Mouse (Mus musculus) spleen, embryonic (tissue): Measurements from ENCODE around the gene Zfand3.

Experiments used
- CTCF ChIA-PET: fragments of 350-600 bp; sonication (Branson Sonifier 250); formaldehyde crosslinking; loops from one replicate; lab custom pipeline; 2022; lab: Charles Lee

Zfand3 gene

DNA sequence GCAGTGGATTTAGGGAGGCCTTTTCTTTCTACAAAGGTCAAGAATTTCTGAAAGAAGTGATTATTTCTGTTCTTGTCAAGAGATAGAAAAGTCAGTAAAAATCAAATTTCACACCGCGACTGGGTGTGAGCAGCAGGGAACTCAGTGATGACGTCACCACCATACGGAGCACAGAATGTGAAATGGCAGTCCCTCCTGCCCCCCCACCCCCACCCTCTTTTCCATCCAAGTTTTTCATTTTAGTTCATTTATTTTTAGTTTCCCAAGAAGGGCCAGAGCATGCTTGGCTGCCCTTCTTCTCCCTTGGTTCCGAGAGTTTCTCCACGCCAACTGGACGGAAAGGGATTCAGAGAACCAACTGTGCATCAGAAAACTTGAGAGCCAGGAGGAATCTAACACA lies 6.8 kb upstream of the Zfand3 start:
- CTCF ChIA-PET, result no interaction called here

- CTCF ChIA-PET, result no interaction called here
These were observed 5.8 kb upstream of the Zfand3 start for GRCm38 (mm10) chr17:29998566-29999295.

DNA sequence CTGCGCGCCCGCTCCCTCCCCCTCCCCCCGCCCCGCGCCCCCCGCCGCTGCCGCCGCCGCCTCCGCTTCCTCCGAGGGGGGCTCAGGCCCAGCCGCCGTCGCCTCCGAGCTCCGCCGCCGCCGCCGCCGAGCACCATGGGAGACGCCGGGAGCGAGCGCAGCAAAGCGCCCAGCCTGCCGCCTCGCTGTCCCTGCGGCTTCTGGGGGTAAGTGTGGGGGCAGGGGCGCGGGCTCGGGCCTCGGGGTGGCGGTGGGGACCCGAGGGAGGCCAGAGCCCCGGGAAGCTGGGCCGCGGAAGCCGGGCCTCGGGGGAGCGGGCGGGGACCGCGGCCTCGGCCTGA lies 540 bp downstream of the Zfand3 start:
- CTCF ChIA-PET, result interaction anchor here (0.5 kb wide), 1 partner anchor 744 kb away, joined by 7 read pairs; no protein-coding TSS in a partner anchor

DNA sequence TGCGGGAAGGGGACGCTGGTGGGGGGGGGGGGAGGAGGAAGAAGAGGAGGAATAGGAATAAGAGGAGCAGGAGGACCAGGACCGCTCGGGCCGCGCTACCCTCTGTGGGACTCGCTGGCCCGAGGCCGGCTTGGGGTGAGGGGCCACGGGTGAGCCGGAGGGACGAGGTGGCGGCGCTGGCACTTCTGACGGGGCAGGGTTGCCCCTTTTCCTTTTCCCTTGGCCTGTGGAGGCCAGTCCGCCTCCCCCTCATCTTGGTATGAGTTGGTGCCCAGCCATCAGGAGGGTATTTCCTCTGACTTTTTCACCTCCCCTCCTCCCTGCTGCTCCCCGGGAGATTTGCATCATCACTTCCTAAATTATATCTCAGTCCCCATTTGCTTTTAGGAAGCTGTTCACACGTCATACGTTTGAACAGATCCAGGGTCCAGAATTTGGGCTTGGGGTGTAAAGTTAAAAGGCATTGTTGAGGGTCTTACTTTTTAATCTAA lies 963 bp downstream of the Zfand3 start:
- CTCF ChIA-PET, result interaction anchor here (0.5 to 1.1 kb wide), 2 partner anchors 17 to 745 kb away, joined by 3 to 7 read pairs; no protein-coding TSS in a partner anchor

- CTCF ChIA-PET, result interaction anchor here (0.6 kb wide), 1 partner anchor 658 kb away, joined by 5 read pairs; no protein-coding TSS in a partner anchor
These were observed 2.3 kb downstream of the Zfand3 start for GRCm38 (mm10) chr17:30006877-30007276.

GRCm38 (mm10) chr17:30007883-30008282 lies 3.4 kb downstream of the Zfand3 start:
- CTCF ChIA-PET, result interaction anchor here (0.6 kb wide), 1 partner anchor 19 kb away, joined by 3 read pairs; no protein-coding TSS in a partner anchor

GRCm38 (mm10) chr17:30008392-30008791 lies 3.9 kb downstream of the Zfand3 start:
- CTCF ChIA-PET, result interaction anchor here (0.6 kb wide), 1 partner anchor 19 kb away, joined by 3 read pairs; no protein-coding TSS in a partner anchor

DNA sequence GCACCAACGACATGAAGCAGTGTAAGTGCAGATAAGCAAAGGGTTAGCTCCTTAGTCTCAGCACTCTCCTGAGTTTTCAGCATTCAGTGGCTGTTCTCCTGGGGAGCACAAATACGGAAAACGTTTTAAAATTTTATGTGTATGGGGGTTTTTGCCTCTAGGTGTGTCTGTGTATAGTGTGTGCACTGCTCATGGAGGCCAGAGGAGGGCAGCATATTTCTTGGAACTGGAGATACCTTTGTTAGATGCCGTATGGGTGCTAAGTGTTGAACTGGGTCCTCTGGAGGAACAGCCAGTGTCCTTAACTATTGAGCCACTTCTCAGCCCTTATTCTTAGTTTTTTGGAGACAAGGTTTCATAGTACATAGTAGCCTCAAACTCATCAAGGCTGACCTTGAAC lies 10.1 kb downstream of the Zfand3 start:
- CTCF ChIA-PET, result no interaction called here

- CTCF ChIA-PET, result interaction anchor here (0.7 kb wide), 1 partner anchor 72 kb away, joined by 9 read pairs; no protein-coding TSS in a partner anchor
These were observed 14.5 kb downstream of the Zfand3 start for GRCm38 (mm10) chr17:30018927-30019610.

DNA sequence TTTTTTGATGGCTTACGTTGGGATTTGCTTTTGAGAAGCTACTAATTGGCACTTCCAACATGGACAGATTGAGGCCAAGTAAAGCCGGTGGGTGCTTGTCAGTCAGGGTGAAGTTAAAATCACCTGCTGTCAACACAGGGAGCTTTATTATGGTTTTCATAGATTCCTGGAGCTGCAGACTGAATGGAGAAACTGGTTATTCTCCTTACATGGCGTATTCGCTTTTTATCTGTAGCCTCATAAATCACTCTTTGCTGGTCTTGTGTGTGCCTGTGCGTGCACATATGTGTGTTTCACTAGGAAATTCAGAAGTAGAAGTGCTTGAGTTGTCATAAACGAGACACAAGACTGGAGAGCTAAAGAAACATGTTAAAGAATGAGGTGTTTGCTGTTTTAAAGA lies 15.4 kb downstream of the Zfand3 start:
- CTCF ChIA-PET, result no interaction called here

- CTCF ChIA-PET, result interaction anchor here (0.7 kb wide), 3 partner anchors 9 to 548 kb away, joined by 4 to 5 read pairs (median 4); no protein-coding TSS in a partner anchor
These were observed 20.1 kb downstream of the Zfand3 start for GRCm38 (mm10) chr17:30024651-30025050.

- CTCF ChIA-PET, result interaction anchor here (0.7 kb wide), 1 partner anchor 18 kb away, joined by 3 read pairs; no protein-coding TSS in a partner anchor
These were observed 22.1 kb downstream of the Zfand3 start for GRCm38 (mm10) chr17:30026617-30027016.

DNA sequence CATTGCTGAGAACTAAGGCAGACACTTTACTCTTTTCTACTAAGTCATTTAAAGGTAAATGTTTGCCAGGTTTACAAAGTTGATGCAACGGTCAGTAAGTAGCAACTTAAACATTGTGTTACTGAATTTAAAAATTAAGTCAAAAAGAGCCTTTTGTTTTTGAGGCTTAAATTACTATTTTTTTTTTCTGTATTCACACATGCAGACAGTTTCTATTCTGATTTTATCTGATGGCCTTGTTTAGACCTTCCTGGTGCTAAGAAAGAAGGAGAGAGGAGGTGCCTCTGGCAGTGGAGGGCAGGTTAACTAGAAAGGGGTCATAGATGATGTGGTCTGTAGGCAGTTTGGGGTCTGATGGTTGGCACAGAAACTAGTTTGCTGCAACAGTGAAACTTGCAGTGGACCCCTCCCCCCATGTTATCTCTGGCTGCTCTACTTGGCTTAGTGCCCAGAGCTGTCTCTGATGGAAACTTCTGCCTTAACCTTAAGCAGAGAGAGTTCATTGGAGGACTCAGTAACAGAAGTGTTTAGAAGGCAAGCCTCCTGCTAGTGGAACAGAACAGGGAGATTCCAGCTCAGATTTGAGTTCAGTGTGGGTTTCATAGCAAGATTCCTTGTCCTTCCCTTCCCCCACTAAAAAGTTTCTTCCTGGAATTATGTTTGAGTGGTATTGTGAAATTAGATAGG lies 23.0 kb downstream of the Zfand3 start:
- CTCF ChIA-PET, result interaction anchor here (0.6 to 0.7 kb wide), 2 partner anchors 19 to 24 kb away, joined by 3 to 11 read pairs; no protein-coding TSS in a partner anchor

GRCm38 (mm10) chr17:30029633-30030226 lies 25.2 kb downstream of the Zfand3 start:
- CTCF ChIA-PET, result interaction anchor here (0.6 to 1.1 kb wide), 2 partner anchors 50 to 1349 kb away, joined by 3 read pairs; no protein-coding TSS in a partner anchor

GRCm38 (mm10) chr17:30032796-30033195 lies 28.3 kb downstream of the Zfand3 start:
- CTCF ChIA-PET, result no interaction called here

DNA sequence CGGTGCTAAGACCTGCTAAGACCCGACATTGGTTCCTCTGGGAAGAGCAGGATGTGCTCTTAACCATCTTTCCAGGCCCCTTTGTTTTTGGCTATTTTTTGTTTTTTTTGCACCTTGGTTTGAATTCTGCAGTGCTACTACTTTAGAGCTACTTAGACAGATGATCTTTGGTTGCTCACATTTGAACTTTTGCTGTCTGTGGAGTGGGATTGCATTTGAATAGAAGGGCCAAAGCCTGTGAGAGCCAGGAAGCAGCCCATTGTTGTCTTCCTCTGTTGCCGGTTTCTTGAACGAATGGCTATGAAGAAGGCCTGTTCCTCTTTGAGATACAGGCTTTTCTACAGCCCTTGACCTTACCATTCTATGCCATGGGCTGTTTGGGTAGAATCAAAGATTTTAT lies 29.5 kb downstream of the Zfand3 start:
- CTCF ChIA-PET, result no interaction called here

GRCm38 (mm10) chr17:30035216-30036005 lies 30.9 kb downstream of the Zfand3 start:
- CTCF ChIA-PET, result interaction anchor here (0.6 kb wide), 1 partner anchor 42 kb away, joined by 3 read pairs; no protein-coding TSS in a partner anchor

DNA sequence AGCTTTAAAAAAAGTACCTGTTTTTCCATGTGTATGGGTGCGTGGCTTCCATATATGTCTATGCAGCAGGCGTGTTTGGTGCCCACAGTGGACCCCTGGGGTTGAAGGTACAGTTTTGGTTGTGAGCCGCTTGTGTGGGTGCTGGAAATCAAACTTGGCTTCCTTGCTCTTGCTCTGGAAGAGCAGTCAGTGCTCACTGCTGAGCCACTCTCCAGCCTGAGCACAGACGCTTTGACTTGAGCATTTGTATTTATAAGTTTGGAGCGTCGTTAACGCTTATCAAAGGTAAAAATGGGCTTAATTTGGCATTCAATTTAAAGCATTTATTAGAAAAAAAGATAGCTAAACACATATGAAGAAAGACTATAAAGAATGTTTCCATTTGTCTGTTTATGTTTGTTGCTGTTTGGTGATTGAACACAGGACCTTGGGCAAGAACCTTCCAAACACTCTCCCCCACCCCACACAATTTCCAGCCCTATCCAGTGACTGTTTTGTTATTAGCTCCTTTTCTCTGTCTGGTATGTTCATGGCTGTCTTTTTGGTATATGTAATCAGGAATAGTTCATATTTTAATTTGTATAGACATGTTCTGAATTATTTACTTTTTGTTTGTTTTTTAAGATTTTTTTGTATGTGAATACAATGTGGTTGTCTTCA lies 38.8 kb downstream of the Zfand3 start:
- CTCF ChIA-PET, result no interaction called here

DNA sequence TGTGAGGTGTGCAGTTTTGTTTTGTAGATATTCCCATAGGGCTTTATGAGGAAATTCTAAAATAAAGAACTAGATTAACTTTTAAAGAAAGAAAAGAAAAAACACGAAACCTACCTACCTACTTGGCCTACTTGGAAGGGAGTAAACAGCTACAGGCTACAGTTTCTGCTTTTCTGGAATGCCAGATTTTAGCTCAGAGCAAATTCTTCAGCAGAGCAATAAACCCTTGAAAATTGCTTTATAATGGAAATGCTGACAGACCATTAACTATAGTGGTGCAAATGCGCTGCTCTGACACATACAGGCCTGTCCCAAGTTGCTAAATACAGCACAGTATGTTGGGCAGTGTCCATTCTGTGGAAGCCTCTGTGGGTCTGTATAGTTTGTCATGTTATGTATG lies 40.6 kb downstream of the Zfand3 start:
- CTCF ChIA-PET, result no interaction called here

- CTCF ChIA-PET, result interaction anchor here (0.6 kb wide), 2 partner anchors 80 to 1276 kb away, joined by 5 to 6 read pairs; no protein-coding TSS in a partner anchor
These were observed 42.1 kb downstream of the Zfand3 start for GRCm38 (mm10) chr17:30046654-30047053.
